Mouse (Mus musculus) cerebellum, adult 9-10 months (tissue): ENCODE results near the gene A430033K04Rik.

Source experiments
- DNase-seq: peaks from one replicate; pipeline ENCODE4 v3.0.0; 2022

Gene A430033K04Rik

DNA sequence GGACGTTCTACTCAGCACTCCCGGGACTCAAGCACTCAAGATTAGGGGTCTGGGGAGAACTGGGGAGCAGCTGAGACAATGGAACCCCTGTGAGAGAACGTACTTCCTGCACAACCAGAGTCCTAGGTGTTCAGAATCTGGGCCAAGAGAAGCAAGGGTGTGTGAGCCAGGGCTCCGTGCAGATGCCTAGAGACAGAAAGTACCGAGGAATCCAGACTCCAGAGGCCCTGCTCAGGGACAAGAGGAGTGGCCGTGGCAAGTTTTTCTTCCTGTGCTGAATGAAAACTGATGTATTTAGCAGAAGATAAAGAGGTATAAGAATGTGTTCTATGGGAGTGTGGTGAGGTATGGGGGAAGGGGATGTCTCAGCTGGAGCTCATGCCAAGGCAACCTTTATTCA, 74.8 kb downstream of the A430033K04Rik start:
- DNase-seq: no peak
